13 mouse cellular contexts compared by ENCODE assay signal in the genomic region with DNA sequence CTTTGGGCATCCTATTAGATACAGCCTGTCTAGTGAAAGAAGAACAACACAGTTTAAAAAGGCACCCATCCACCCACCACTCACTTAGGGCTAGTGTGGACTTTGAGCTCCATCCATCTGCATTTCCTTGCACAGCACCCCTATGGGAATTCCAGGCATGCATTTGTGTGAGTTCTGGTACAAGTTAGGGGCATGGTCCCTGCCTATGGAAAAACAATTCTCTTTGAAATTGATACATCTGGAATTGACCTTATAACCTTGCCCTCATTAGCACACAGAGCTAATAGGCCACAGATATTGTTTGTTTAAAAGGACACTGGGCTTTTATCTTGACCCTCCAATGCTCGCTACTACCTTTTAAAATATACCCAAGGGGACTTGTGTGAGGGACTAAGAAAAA.
"Had no signal": no experiment of that assay in that cellular context is flagged by ENCODE, and none has a peak within 500 bp of the region (broad histone marks: within the 10 kb centered on the region; RNA-seq: fewer than 3 reads in every experiment).

No protein-coding gene starts in this region.

- H3K4me3 ChIP-seq: kidney, embryonic 15.5 days; midbrain, embryonic 13.5 days; myocyte; neural tube, embryonic 12.5 days had no signal

- H3K9me3 ChIP-seq: kidney, embryonic 15.5 days; midbrain, embryonic 13.5 days; neural tube, embryonic 12.5 days had no signal

- H3K27me3 ChIP-seq: midbrain, embryonic 13.5 days; neural tube, embryonic 12.5 days had no signal

- DNase-seq: kidney, adult 2 months; kidney, postnatal 25 days; layer of hippocampus, adult 9-11 months; liver; lung, adult 18-20 months; thymus, postnatal 4 days had no signal

- ATAC-seq: intestine, embryonic 16.5 days; midbrain, embryonic 13.5 days had no signal

- H3K9ac ChIP-seq: kidney, embryonic 15.5 days; liver, embryonic 14.5 days; midbrain, embryonic 13.5 days; neural tube, embryonic 12.5 days had no signal

- H3K36me3 ChIP-seq: kidney, embryonic 15.5 days; midbrain, embryonic 13.5 days; neural tube, embryonic 12.5 days had no signal

- H3K4me2 ChIP-seq: kidney, embryonic 15.5 days; midbrain, embryonic 13.5 days; neural tube, embryonic 12.5 days had no signal

- H3K27ac ChIP-seq: kidney, embryonic 15.5 days; liver, embryonic 14.5 days; midbrain, embryonic 13.5 days; neural tube, embryonic 12.5 days; stomach, postnatal 0 days had no signal

- H3K4me1 ChIP-seq: neural tube, embryonic 12.5 days had no signal
